Mouse (Mus musculus): ENCODE data around the gene Fam192a.

Fam192a gene

DNA sequence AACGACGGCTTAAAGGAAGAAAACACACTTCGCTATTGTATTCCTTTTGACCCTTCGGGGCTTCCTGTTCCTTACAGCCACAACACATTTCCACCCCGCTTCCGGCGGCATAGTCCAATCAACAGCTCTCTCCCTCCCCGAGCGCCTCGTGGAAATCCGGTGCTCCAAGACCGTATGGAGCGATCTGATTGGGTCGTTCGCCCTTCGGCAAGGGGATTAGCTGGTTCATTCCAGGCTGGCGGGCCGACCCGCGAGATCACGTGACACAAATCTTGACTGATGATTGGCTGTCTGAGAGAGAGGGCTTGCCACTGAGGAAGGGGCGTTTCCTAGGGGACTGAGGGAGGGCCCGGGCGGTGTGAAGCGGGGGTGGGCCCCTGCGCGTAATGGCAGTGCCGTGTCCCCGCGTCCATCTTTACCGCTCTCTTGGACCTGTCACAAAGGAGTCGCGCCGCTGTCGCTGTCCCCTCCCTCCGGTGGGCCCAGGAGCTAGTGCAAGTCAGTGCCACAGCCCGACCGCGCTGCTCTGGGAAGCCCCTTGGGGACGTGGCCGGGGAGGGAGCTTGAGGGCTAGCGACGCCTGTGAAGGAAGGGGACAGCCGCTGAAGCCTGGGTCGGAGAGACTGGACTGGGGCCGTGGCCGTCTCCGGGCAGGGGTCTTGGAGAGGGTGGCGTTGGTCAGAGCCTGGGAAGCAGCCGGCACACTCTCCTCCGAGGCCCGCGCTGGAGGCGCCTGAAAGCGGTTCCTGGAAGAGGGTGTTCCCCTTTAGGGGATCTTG lies at the start of gene Fam192a, which contains the start of gene Rspry1:
Gene Fam192a, minus strand, starts transcription at position 391 of the 779 bp plus-strand sequence.
Gene Rspry1, plus strand, starts transcription at position 331 of the 779 bp plus-strand sequence.
- in situ Hi-C loops (cut with MboI, MseI) = no loop called here

DNA sequence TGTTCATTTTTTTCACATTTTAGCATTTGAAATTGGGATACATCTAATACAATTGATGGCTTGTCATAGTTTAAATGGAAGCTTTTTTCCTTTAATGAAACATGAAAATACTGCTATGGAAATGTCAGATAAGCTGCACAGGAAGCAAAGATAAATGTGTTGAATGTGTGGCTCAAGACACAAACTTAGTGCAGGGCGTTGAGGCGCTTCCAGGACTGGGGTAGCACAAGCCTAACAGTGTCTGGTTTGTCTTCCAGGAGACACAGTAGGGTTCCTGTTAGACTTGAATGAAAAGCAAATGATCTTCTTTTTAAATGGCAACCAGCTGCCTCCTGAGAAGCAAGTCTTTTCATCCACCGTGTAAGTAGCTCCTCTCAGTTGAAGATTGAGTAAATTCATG lies 47.7 kb upstream of the Fam192a start:
- in situ Hi-C loops (cut with MboI, MseI) = no loop called here

DNA sequence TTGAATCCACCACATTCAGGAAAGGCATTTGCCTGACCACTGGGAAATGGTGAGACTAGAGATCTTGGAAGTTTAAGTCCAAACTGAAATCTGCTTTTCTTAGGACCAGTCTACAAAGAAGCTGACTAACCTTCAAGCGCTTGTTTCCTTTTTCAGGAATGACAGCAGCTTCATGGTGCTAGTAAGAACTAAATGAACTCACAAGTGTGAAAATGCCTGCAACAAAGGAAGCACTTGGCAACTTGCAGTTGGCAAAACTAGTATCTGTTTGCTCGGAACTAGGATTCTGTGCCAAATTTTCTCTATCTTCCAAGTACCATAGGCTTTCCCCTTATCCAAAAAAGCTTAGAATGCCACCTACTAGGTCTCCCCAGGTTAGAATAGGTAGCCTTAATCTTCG lies 44.4 kb upstream of the Fam192a start:
- in situ Hi-C loops (cut with MboI, MseI) = no loop called here

DNA sequence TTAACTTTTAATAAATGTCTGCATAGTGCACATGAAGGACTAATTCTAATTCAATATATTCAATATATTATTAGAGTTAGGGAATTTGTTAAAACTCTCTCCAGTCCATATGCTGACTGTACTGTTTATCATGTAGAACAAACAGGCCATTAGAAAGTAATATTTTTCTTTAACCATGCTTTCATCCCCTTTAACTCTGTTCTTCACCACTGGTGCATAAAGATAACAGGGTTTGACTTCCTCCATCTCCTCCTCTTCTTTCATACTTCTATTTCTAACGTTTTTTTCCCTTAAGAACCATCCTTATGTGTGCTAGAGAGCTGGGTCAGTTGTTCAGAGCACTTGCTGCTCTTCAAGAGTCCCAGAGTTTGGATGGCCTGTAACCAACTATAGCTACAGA lies 43.4 kb upstream of the Fam192a start:
- in situ Hi-C loops (cut with MboI, MseI) = no loop called here

DNA sequence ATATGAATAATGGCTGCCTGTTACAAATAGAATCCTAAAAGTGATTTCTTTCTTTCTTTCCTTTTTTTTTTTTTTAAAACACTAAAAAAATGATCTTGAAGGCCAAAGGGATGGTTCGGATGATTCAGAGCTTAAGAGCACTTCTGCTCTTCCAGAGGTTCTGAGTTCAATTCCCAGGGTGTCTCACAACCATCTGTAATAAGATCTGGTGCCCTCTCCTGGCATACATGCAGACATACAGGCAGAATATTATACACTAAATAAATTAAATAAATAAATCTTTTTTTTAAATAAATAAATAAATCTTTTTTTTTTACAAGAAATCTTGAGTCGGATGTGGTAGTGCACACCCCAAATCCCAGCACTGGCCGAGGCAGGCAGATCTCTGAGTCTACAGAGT lies 40.1 kb upstream of the Fam192a start:
- in situ Hi-C loops (cut with MboI, MseI) = no loop called here

DNA sequence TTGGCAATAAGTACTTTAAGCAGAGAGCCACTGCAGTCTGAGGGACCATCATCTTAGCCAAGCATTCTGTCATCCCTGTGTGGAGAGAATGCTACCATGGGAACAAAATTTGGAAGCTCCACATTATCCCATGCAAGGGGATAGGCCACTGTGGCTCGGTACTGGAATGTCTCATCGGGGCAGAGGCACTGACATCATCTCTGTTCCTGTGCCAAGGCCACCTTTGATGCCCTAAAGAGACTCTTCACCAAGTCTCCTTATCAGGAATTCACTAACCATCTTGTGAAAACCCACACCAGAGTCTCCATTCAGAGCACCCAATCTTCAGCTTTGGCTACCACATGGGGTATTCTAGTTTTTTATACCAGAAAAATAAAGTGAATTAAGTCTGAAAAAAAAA lies 39.4 kb upstream of the Fam192a start:
- in situ Hi-C loops (cut with MboI, MseI) = no loop called here

DNA sequence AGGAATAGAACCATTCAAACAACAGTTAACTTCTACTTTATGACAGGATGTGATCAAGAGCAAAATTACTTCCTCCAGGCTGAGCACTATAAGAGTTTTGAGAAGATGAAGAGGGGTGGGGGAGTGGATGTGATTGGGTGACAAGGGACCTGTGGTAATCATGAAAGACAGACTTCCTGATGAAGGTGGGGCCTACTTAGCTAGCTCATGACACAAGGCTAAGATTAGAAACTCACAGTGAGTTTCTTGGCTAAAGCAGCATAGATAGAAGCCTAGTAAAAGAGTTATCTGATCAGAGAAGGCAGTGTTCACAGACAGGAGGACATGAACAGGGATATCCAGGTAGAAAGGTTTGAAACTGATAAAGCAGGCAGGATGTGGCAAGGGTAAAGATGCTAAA lies 32.4 kb upstream of the Fam192a start:
- in situ Hi-C loops (cut with MboI, MseI) = no loop called here

DNA sequence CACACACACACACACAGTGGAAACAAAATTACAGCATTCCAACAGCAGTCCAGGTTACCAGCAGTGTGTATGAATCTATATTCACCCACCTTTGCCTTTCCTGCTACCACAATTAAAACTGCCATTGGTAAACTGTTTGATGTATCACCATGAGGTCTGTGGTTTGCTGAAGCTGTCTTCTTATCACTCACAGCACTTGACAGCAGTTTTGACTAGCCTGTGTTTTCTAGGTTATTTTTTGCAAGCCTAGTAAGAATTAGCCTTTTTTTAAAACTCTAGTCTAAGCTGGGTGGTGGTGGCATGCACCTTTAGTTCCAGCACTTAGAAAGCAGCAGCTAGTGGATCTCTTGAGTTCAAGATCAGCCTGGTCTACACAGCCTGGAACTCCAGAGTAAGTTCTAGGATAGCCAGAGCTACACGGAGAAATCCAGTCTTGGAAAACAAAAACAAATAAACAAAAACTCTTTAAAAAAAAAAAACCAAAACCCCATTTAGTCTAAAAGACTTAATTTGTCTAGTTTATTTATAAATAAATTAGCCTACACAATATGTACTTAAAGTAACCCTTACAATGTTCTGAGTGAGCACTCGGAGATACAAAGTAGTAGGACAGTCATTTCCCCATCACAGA lies 31.9 kb upstream of the Fam192a start:
- in situ Hi-C loops (cut with MboI, MseI) = no loop called here

DNA sequence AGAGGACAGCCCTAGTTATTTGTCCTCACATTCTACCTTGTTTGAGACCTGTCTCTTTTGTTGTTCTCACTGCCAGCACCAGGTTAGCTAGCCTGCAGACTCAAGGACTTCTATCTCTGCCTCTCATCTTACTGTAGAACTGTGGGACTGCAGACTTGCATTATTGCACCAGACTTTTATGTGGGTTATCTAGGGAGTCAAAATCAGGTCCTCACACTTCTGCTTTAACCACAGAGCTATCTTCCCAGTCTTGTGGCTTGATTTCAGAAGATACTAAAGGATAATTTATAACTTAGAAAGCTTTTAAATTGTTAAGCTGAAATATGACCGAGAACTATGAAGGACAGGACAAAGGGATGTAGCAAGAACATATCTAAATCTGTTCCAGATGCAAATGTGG lies 23.1 kb upstream of the Fam192a start:
- in situ Hi-C loops (cut with MboI, MseI) = no loop called here

DNA sequence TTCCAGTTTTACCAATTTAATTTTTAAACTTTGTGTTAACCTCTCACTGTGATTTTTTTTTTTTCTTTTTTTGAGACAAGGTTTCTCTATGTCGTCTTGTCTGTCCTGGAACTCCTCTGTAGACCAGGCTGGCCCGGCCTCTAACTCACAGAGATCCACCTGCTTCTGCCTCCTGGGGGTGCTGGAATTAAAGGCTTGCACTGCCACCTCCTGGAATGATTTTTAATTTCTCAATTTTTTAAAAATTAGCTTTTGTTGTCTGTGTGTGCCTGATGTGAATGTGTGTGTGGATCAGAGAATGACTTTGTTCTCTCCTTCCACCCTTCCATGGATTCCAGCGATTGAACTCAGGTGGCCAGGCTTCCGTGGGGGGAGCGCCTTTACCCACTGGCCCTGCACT lies 5.3 kb upstream of the Fam192a start:
- in situ Hi-C loops (cut with MboI, MseI) = no loop called here

DNA sequence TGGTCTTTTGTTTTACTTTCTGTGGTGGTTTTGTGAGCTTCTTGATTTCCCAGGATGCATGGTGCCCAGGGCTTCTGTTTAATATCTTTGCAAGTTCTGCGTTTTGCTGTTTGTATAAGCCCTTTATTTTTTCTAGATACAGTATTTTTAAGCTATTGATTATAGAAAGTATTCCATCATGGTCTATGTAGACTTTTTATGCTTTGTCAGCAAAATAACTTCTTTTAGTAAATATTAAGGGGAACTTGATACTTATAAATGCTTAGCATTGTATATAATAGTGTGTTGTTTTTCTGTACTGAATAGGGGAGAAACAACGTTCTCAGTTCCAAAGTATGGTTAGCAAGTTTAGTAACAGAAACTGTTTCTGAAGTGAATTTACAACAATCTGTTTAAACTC lies 2.2 kb upstream of the Fam192a start:
- in situ Hi-C loops (cut with MboI, MseI) = no loop called here

DNA sequence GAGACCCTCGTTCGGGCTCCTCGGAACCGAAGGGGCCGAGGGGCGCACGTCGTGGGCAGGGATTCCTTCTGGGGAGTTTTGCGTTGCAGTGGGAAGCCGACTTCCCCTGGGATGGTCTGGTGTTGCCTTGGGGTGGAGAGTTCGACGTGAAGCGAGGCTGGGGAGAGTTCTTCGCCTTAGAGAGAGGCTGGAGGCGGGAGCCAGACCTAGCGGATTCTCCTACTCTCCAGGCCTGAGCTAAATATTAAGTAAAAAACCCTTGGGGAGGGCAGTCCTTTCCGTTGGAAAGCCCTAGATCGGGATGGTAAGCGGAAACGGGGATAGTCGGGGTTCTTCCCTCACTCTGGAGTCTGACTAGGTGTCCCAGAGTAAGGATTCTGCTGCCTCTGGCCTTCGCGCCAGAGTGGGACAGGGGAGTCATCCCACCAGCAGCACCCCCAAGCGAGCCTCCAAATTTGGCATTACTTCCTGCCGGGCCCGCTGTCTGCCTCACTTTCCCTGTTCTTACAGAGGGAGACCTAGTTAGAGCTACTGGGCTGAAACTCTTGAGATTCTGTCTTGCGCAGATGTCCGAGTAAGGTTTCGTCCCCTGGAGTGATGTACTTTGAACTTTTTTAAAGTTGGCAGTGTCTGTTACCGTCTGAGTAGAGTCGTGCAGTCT lies 804 bp upstream of the Fam192a start:
- in situ Hi-C loops (cut with MboI, MseI) = no loop called here

DNA sequence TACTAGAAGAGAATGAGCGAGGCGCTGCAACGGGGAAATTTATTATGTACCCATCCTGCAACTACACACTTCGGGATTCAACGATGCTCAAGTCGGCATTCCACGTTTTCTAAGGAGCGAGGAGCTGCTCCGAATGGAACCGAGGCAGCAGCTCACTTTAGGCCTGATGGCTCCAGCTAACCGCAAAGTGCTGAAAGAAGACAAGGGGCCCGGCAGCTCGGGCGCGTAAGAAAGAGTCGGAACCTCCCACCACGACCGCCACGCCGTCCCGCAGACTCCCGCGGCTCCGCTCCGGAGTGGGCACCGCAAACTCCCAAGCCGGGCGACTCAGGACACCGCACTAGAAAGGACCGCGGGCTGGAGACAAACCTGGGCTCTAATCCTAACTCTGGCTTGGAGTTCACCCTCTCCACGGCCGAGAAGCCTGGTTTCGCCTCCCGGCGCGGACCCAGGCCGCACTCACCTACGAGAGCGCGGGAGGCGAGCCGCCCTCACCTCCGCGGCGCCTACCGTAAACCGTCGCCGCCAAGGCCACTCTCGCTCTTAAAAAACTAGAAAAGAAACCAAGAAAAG lies 677 bp downstream of the Fam192a start:
- in situ Hi-C loops (cut with MboI, MseI) = no loop called here

DNA sequence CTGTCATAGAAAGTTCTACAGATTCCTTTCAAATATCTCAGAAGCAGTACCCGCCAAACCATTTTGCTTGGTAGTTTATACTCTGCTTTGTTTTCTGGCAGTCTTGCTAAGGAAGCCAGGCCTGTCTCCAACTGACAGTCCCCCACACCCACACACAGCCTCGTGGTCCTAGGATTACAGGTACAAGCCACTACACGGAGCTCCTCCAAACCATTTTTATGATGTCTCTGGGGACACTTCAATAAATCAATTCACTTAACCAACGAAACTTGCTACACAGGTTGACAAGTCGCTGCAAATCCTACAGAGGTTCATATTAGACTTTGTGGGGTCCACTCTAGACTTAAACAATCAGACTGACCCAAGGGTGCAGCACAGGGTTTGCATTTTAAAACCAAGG lies 1.3 kb downstream of the Fam192a start:
- in situ Hi-C loops (cut with MboI, MseI) = no loop called here

DNA sequence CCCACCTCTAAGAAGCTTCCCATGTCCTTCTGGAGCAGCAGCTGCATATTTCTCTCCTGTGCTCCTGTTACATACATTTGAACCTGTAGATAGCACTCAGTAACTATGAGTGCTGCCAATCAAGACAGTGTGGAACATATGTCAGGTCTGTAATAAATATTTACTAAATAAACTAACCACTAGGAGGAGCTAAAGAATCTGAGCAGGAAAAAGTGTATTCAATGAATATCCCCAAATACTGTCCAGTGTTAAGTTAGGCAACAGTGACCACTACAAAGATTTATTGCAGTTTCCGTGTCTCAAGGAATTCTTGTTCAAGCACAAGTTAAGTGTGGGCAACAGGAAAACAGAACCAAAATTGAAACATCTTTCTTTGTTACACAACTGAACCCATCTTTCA lies 7.6 kb downstream of the Fam192a start:
- in situ Hi-C loops (cut with MboI, MseI) = no loop called here

DNA sequence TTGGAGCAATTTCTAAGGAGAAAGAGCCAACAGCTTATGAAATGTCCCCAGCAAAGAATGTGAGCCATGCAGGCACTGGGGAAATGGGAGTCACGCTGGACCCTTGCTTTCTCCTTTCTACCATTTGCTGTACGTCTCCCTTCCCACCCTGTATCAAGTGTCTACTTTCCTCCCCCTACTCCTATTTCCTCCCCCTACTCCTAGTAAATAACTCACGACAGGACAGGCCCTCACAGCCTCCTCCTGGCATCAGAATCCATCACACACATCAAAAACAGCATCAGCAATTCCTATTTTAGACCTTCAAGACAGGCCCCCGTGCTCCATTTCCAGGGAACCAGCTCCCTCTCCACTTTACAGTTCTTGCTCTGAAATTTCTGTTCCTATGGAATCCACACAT lies 10.1 kb downstream of the Fam192a start:
- in situ Hi-C loops (cut with MboI, MseI) = no loop called here

DNA sequence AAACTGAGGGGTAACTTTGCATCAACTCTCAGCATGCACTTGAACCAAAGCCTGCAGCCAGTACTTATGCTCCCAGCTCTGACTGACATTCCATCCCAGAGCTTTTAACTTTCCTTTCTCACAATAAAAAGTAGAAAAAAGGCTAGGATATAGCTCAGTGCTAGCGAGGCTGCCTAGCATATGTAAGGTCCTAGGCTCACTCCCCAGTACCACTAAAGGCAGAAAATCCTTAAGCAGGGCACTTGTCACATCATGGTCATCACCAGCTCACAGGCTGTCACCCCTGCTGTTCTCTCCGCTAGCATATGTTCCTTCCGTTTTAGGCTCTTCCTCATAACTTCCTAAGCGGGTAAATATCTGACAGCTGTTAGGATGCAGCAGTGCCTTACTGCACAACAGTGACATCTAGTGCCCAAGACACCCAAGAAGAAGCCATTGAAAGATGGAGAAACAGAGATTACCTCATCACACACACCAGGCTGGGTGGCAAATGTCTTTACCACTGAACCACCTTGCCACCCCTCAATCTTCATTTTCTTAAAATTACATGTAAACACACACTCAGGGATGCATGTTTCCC lies 17.5 kb downstream of the Fam192a start:
- in situ Hi-C loops (cut with MboI, MseI) = no loop called here

DNA sequence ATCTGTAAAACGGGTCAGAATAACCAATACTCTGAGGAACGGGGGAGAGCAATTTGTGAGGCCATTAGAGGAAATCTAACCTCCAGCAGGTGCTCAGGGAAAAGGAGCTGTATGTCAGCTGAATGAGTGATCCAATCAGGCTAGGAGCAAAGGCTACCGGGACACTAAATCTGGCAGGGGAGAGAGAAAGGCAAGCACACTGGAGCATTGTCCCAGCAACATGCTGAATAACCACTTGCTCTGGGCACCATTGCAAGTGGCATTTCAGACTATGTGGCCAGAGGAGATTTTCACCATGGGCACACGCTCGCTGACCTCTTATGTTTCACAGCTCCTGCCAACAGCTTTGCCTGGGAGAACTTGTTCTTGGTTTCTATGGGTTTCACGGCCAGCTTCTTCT lies 19.2 kb downstream of the Fam192a start:
- in situ Hi-C loops (cut with MboI, MseI) = no loop called here

DNA sequence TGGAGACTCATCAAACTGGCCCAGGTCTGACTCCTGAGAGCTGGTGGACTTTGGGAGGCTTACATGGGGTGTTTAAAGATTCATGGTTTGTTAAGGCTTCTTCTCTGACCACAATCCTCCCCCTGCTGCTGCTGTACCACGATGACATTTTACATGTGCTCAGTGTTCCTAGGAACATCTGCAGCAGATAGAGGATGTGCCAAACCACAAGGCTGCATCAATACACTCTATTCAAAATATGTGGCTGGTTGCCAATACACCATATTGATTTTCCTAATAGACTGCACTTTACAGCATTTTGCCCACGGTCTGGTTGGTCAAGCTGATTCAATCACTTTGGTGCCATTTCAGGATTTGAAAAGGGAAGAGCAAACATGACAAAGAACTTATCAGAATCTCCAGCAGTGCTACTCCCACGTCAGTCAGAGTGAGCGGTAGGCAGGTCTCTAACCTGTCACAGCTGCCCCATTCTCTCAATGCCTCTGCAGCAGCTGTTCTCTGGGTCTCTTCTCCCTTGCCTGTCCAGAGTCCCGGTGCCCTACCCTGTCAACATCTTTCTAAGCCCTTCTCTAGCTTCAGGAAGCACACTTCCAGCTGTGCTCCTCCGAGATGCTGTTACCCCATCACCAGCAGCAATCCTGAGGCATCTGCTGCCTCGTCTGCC lies 19.8 kb downstream of the Fam192a start:
- in situ Hi-C loops (cut with MboI, MseI) = no loop called here

DNA sequence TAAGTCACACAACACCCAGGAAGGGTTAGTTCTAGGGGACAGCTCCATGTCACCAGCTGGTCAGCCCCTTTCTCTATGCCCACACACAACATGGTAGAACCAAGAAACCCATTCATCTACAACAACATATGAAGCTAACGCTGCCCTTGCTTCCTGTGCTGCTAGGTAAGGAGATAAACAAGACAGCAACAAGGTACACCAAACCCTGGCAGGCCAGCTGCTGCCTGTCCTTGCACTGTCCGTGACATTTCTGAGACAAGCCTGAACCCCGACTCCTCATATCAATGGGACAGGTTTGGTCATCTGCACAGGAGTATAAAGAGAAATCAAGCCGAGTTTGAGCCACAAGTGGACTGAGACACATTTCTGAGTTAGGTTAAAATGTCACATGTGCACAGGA lies 26.6 kb downstream of the Fam192a start:
- in situ Hi-C loops (cut with MboI, MseI) = no loop called here

DNA sequence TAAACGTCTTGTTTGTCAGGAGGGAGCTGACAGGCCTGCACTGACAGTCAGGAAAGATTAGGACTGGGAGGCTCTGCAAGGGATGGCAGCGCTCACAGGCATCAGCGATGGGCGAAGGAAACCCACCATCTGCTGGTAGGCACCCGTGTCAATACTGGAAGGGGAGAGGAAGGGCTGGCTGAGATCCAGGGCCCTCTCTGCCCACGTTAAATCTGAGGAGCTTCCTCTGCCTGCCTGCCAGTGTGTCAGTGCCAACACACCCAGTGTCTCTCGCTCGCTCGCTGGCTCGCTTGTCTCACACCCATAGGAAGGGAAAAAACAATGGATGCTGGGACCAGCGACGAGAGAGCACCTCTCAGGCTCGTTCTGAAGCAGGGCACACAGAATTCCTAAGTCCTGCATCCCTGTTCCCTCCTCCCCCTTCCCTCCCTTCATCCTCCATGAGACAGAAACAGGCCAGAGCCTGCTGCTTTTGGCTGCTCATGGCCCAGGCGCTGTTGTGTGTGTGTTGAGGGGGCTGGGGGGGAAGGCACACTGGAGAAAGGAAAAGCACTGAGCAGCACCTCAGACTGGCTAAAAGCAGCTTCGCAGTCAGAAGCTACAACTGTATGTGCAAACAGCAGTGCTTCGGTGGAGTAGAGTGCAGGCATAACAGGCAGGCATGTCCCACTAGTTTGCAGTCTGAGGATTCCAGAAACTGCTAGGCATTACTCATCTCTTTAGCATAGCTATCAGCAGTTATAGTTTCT lies 27.5 kb downstream of the Fam192a start:
- in situ Hi-C loops (cut with MboI, MseI) = no loop called here

Data from T-helper 1 cell (primary cell).